Mouse (Mus musculus) kidney, embryonic 16.5 days (tissue): ENCODE measurements around the gene Pfkp. TPM values are rescaled to one million over a fixed set of nuclear protein-coding genes. Genes with fewer than 3 reads are reported as not detected.
A peak's percentile ranks its signal among the peaks of the same experiment; 100 is the strongest.

Source experiments
- ATAC-seq: fragments of 200-750 bp; cut with Nextera tagmentation; 2 replicates; pipeline ENCODE4 v1.8.0; 2017; ENCODE audit warnings: moderate TSS enrichment; ENCODE audit not compliant: low FRiP score, low TSS enrichment
- H3K27ac ChIP-seq: fragments of 300-500 bp; sonication (generic); 2 replicates; pipeline ENCODE4 v1.5.1; 2014; ENCODE audit warnings: low read length
- H3K27me3 ChIP-seq: fragments of 300-500 bp; sonication (generic); 2 replicates; pipeline ENCODE4 v1.6.1; 2014; ENCODE audit warnings: low read length, control low read depth, mixed read lengths; ENCODE audit not compliant: insufficient read depth
- H3K36me3 ChIP-seq: fragments of 300-500 bp; sonication (generic); 2 replicates; pipeline ENCODE4 v1.6.1; 2014; ENCODE audit warnings: low read length, control low read depth, mixed read lengths; ENCODE audit not compliant: insufficient read depth
- H3K4me1 ChIP-seq: fragments of 300-500 bp; sonication (generic); 2 replicates; pipeline ENCODE4 v1.6.1; 2014; ENCODE audit warnings: low read length, control low read depth, mixed read lengths; ENCODE audit not compliant: insufficient read depth
- H3K4me2 ChIP-seq: fragments of 300-500 bp; sonication (generic); replicated peaks from 2 replicates; pipeline ENCODE4 v1.6.1; 2014; ENCODE audit warnings: low read depth, low read length
- H3K4me3 ChIP-seq: fragments of 300-500 bp; sonication (generic); 2 replicates; pipeline ENCODE4 v1.5.1; 2014; ENCODE audit warnings: mild to moderate bottlenecking, low read length
- H3K9ac ChIP-seq: fragments of 300-500 bp; sonication (generic); replicated peaks from 2 replicates; pipeline ENCODE4 v1.6.1; 2014; ENCODE audit warnings: low read length
- H3K9me3 ChIP-seq: fragments of 300-500 bp; sonication (generic); 2 replicates; pipeline ENCODE4 v1.6.1; 2016; ENCODE audit warnings: low read length, control low read depth
- WGBS: fragments of 180-500 bp; shearing (Covaris S2); extraction: QIAGEN DNeasy Blood & Tissue Kit; methylation state at CpG from one replicate; pipeline ENCODE4 v1.1.7; 2014; 5-methylcytosine and 5-hydroxymethylcytosine counted together
- polyA plus RNA-seq: library from polyadenylated mRNA; unstranded; fragments of >200 nt; fragmentation: Nextera tagmentation; extraction: Ambion mirVana; gene quantifications from 2 replicates; pipeline ENCODE4 v1.2.1, GENCODE M21; 2015

Gene Pfkp
- polyA plus RNA-seq, 1 experiment from 2014 or later, result 34.4 TPM

GRCm38 (mm10) chr13:6638976-6639375 lies 9.6 kb downstream of the Pfkp start:
- Histone ChIP-seq H3K4me2 (no peak overlapping the region), H3K4me1 (peaks cover 14% of the 10 kb centered on the region), H3K27me3 (no peaks in the 10 kb centered on the region), H3K36me3 (no peaks in the 10 kb centered on the region), H3K9ac (no peak overlapping the region), H3K9me3 (no peaks in the 10 kb centered on the region), H3K27ac (no peak overlapping the region), H3K4me3 (no peak overlapping the region)
- WGBS, result 81% methylated on average over 3 of the region's 3 CpGs
- no peak for ATAC-seq

GRCm38 (mm10) chr13:6638425-6638824 lies 10.2 kb downstream of the Pfkp start:
- no peak overlapping the region for H3K9ac ChIP-seq
- H3K4me2 ChIP-seq, result no peak overlapping the region
- H3K4me3 ChIP-seq, result no peak overlapping the region
- no peaks in the 10 kb centered on the region for H3K27me3 ChIP-seq
- no peaks in the 10 kb centered on the region for H3K36me3 ChIP-seq
- 46% methylated on average over 1 of the region's 1 CpGs for WGBS
- no peaks in the 10 kb centered on the region for H3K9me3 ChIP-seq
- ATAC-seq, result no peak
- H3K4me1 ChIP-seq, result peaks cover 16% of the 10 kb centered on the region
- H3K27ac ChIP-seq, result no peak overlapping the region

- Histone ChIP-seq H3K9ac (no peak overlapping the region), H3K36me3 (no peaks in the 10 kb centered on the region), H3K27ac (no peak overlapping the region), H3K27me3 (no peaks in the 10 kb centered on the region), H3K4me3 (no peak overlapping the region), H3K4me2 (no peak overlapping the region), H3K4me1 (peaks cover 19% of the 10 kb centered on the region), H3K9me3 (no peaks in the 10 kb centered on the region)
- WGBS, result 85% methylated on average over 6 of the region's 7 CpGs
- no peak for ATAC-seq
These were observed 10.9 kb downstream of the Pfkp start for GRCm38 (mm10) chr13:6637534-6638124.

- Histone ChIP-seq H3K27me3 (no peaks in the 10 kb centered on the region), H3K9ac (no peak overlapping the region), H3K4me1 (peaks cover 22% of the 10 kb centered on the region), H3K27ac (0 out of 2 replicates have a peak overlapping the region, but pooled peaks have one; percentile 32), H3K36me3 (no peaks in the 10 kb centered on the region), H3K9me3 (no peaks in the 10 kb centered on the region), H3K4me3 (no peak overlapping the region), H3K4me2 (no peak overlapping the region)
- WGBS, result 76% methylated on average over 4 of the region's 4 CpGs
- peak; percentile 81 for ATAC-seq
These were observed 11.6 kb downstream of the Pfkp start for GRCm38 (mm10) chr13:6636976-6637375.

GRCm38 (mm10) chr13:6636520-6636919 lies 12.1 kb downstream of the Pfkp start:
- Histone ChIP-seq H3K4me3 (no peak overlapping the region), H3K9me3 (no peaks in the 10 kb centered on the region), H3K36me3 (no peaks in the 10 kb centered on the region), H3K4me2 (no peak overlapping the region), H3K27me3 (no peaks in the 10 kb centered on the region), H3K27ac (peak overlapping the region; percentile 32; the same call in 1 of the 2 replicates), H3K4me1 (peaks cover 22% of the 10 kb centered on the region), H3K9ac (no peak overlapping the region)
- WGBS, result 59% methylated on average over 6 of the region's 6 CpGs
- ATAC-seq, result peak; percentile 5; the same call in 1 of the 2 replicates

GRCm38 (mm10) chr13:6635138-6636076 lies 13.2 kb downstream of the Pfkp start:
- no peaks in the 10 kb centered on the region for H3K27me3 ChIP-seq
- 58% methylated on average over 11 of the region's 11 CpGs for WGBS
- no peak overlapping the region for H3K4me3 ChIP-seq
- H3K4me1 ChIP-seq, result peaks cover 22% of the 10 kb centered on the region
- no peaks in the 10 kb centered on the region for H3K36me3 ChIP-seq
- no peak overlapping the region for H3K9ac ChIP-seq
- H3K4me2 ChIP-seq, result no peak overlapping the region
- peak; percentile 33; the same call in 1 of the 2 replicates for ATAC-seq
- no peaks in the 10 kb centered on the region for H3K9me3 ChIP-seq
- peak overlapping the region; percentile 32; the same call in 1 of the 2 replicates for H3K27ac ChIP-seq

GRCm38 (mm10) chr13:6634063-6634462 lies 14.5 kb downstream of the Pfkp start:
- H3K4me2 ChIP-seq, result no peak overlapping the region
- H3K9ac ChIP-seq, result no peak overlapping the region
- H3K27ac ChIP-seq, result no peak overlapping the region
- no peak for ATAC-seq
- WGBS, result 86% methylated on average over 12 of the region's 12 CpGs
- H3K27me3 ChIP-seq, result no peaks in the 10 kb centered on the region
- H3K36me3 ChIP-seq, result no peaks in the 10 kb centered on the region
- H3K9me3 ChIP-seq, result no peaks in the 10 kb centered on the region
- peaks cover 22% of the 10 kb centered on the region for H3K4me1 ChIP-seq
- H3K4me3 ChIP-seq, result no peak overlapping the region

GRCm38 (mm10) chr13:6633524-6633923 lies 15.1 kb downstream of the Pfkp start:
- ATAC-seq, result no peak
- WGBS, result 42% methylated on average over 7 of the region's 7 CpGs

GRCm38 (mm10) chr13:6632935-6633334 lies 15.6 kb downstream of the Pfkp start:
- H3K27me3 ChIP-seq, result no peaks in the 10 kb centered on the region
- H3K4me3 ChIP-seq, result no peak overlapping the region
- H3K4me2 ChIP-seq, result no peak overlapping the region
- peaks cover 22% of the 10 kb centered on the region for H3K4me1 ChIP-seq
- ATAC-seq, result no peak
- H3K9me3 ChIP-seq, result no peaks in the 10 kb centered on the region
- H3K9ac ChIP-seq, result no peak overlapping the region
- no peaks in the 10 kb centered on the region for H3K36me3 ChIP-seq
- no peak overlapping the region for H3K27ac ChIP-seq
- WGBS, result 68% methylated on average over 4 of the region's 4 CpGs

More at GRCm38 (mm10) chr13:6633524-6633923, 15.1 kb downstream of the Pfkp start:
- Histone ChIP-seq H3K4me2 (no peak overlapping the region), H3K4me1 (peaks cover 22% of the 10 kb centered on the region), H3K27ac (no peak overlapping the region), H3K36me3 (no peaks in the 10 kb centered on the region), H3K9me3 (no peaks in the 10 kb centered on the region), H3K4me3 (no peak overlapping the region), H3K9ac (no peak overlapping the region), H3K27me3 (no peaks in the 10 kb centered on the region)

GRCm38 (mm10) chr13:6632513-6632912 lies 16.1 kb downstream of the Pfkp start:
- Histone ChIP-seq H3K4me3 (no peak overlapping the region), H3K9me3 (no peaks in the 10 kb centered on the region), H3K9ac (no peak overlapping the region), H3K27ac (no peak overlapping the region), H3K4me2 (no peak overlapping the region), H3K27me3 (no peaks in the 10 kb centered on the region), H3K4me1 (peaks cover 22% of the 10 kb centered on the region), H3K36me3 (no peaks in the 10 kb centered on the region)
- whole genome bisulfite sequencing, result 66% methylated on average over 8 of the region's 8 CpGs
- no peak for ATAC-seq
